Mouse (Mus musculus) olfactory bulb, adult 2 months (tissue): Measurements from ENCODE around the gene Hip1.

Experiments
- CTCF ChIP-seq: fragments of 200-500 bp; IDR thresholded peaks from 2 replicates; pipeline ENCODE4 v1.5.1; 2012; ENCODE audit warnings: low read depth, mild to moderate bottlenecking, low read length, moderate library complexity; ENCODE audit not compliant: insufficient read depth
- POLR2A ChIP-seq: fragments of 200-500 bp; IDR thresholded peaks from 2 replicates; pipeline ENCODE4 v1.6.1; 2012; ENCODE audit warnings: mild to moderate bottlenecking, low read depth, low read length, moderate library complexity; ENCODE audit not compliant: insufficient read depth

GRCm38 (mm10) chr5:135557051-135557450 is 12.1 kb upstream of the Hip1 start:
- no peak for TF ChIP-seq POLR2A
- TF ChIP-seq CTCF = no peak
